Mouse (Mus musculus) CD4-positive helper T cell, adult 2 months (primary cell): Measurements from ENCODE around the gene Zscan10.
"Not testable (repeated sequence)": the region's sequence is repeated elsewhere in the genome, so short reads cannot be mapped to it uniquely, and the experiment has no call there.

ENCODE experiments used
- DNase-seq: peaks from one replicate; pipeline ENCODE4 v3.0.0-alpha.2; 2012; ENCODE audit warnings: low read depth, missing footprints, low spot score

The Zscan10 gene

GRCm38 (mm10) chr17:23587253-23587652, 13.4 kb upstream of the Zscan10 start:
- no peak for DNase-seq

GRCm38 (mm10) chr17:23592208-23592925, 8.3 kb upstream of the Zscan10 start:
- DNase-seq = peak; percentile 87

GRCm38 (mm10) chr17:23592926-23593300, 7.7 kb upstream of the Zscan10 start:
- DNase-seq = no peak

GRCm38 (mm10) chr17:23595139-23595538, 5.5 kb upstream of the Zscan10 start:
- not testable (repeated sequence) for DNase-seq

GRCm38 (mm10) chr17:23598582-23599552, 1.8 kb upstream of the Zscan10 start, which contains the start of gene Zfp13:
Gene Zfp13 (minus strand): TSS chr17:23599487.
- DNase-seq = peak; percentile 96

DNA sequence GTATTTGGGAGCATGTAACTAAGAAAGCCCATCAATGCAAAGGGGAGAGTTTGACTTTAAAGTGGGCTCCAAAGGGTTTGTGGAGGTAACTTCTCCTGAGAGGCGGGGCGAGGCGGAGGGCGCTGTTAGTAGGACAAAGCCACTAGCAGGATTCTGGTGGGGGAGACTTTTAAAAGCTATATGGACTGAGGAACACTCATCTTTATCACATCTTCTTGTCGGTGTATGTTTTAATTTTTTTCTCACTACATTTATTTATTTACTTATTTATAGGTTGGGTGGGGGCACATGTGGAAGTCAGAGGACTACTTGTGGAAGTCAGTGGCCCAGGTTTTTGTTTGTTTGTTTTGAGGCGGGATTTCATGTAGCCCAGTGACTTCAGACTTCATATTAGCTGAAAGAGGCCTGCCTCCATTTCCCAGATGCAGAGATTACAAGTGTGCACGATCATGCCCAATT, 1.0 kb upstream of the Zscan10 start:
- no peak for DNase-seq

GRCm38 (mm10) chr17:23601836-23602585, 1.4 kb downstream of the Zscan10 start:
- no peak for DNase-seq

- no peak for DNase-seq
Observed at GRCm38 (mm10) chr17:23603077-23603476, 2.4 kb downstream of the Zscan10 start.

- peak; percentile 63 for DNase-seq
Observed at GRCm38 (mm10) chr17:23603542-23603941, 2.9 kb downstream of the Zscan10 start.

- no peak for DNase-seq
Observed at GRCm38 (mm10) chr17:23604394-23604793, 3.7 kb downstream of the Zscan10 start.

DNA sequence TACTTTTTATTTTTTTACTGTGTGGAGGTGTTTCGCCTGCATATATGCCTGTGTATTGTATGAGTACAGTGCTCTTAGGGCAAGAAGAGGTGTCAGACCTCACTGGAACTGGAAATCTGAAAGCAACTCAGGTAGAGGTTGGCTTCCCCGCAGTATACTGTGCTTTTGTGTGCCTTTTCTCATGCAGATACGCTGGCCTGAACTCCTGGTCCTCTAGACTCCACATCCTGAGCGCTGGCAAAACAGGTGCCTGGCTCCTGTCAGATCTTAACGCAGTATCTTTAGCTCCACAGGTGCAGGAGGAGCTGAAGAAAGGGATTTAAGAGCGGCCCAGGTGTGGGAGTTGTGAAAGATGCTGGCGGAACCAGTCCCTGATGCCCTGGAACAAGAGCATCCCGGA, 4.6 kb downstream of the Zscan10 start:
- no peak for DNase-seq

GRCm38 (mm10) chr17:23609612-23610011, 9.0 kb downstream of the Zscan10 start:
- DNase-seq = no peak

GRCm38 (mm10) chr17:23610361-23610800, 9.7 kb downstream of the Zscan10 start:
- peak; percentile 88 for DNase-seq

DNA sequence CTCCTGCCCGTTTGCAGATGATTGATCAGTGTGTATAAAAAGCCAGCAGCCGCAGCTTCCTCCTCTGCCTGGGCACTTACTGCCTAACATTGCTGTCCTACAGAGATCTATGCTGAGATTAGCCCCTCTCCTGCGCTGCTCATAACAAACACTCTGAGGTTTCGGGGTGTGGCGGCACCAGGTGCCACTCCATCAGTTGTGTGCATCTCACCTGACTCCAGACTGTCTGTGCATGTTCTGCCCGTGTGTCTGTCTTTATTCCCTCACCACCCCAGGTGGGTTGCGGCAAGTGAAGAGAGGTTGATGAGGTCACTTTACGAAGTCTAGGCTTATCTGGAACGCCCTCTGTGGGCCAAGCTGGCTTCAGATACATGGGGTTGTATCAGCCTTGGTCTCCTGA, 16.4 kb downstream of the Zscan10 start:
- peak; percentile 79 for DNase-seq

DNA sequence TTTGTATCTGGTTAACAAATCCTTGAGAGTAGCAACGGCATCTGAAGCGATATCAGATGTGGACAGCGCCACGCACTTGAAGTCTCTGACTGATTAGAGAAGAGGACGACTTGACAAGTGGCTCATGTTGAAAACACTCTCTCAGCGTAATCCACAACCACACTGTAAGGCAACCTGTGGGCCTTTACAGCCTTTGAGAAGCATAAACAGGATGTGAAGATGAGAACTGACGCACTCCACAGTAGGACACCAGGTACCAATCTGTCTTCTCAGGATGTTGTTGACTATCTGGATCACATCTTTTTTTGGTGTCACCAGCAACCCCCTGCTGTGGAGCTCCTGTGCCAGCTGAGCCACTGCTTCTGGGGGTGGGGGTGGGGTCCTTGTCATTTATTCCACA, 19.7 kb downstream of the Zscan10 start:
- peak; percentile 90 for DNase-seq

DNA sequence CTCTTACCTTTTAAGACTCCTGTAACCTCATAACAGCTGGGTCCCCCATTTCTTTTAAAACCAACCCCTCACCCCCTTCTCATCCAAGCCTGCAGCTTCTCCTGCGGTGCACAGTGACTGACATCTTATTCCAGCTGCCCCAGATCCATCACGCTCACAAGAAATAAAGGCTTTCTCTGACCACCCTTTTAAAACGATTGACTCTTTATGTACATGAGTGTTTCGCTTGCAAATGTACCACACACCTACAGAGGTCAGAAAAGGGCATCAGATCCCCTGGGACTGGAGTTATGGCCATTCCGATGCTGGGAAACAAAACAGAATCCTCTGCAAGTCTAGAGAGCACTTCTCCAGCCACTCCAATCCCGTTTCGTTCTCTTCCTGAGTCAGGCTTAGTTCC, 27.2 kb downstream of the Zscan10 start:
- no peak for DNase-seq

DNA sequence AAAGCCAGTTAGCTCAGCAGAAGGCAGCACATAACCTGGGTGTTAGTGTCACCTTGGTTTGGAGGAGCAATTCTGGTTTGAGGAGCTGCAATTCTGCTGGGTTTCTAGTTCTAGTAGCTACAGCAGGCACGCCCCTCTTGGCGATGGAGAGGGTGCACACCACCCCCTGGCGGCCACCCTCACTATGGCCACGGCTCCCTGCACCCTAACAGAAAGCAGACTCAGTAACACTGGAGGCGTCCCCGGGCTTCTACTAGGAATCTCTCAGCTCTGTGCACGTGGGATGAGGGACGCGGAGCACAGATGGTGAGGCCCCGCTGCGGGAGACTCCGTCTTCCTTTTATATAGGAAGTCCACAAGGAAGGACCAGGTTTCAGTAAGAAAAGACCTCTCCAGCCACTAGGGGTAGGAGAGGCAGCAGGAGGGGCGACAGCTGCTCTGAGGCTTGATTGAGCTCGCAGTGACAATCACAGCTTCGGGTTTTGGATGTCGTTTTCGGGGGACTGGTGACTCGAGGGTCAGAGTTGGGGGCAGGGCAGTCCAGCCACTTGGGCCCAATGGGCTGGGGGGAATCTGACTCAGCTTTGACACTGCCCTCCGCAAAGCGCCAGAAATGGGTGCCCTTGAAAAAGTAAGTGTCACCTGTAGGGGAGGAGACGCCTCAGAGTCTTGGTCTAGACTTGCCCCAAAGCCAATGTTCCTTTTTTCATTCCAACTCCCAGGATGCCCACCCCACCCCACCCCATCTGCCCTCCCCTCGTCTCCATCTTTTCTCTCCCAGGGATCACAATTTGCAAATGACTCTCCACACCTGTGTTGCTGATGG, 29.8 kb downstream of the Zscan10 start:
- peak; percentile 84 for DNase-seq

DNA sequence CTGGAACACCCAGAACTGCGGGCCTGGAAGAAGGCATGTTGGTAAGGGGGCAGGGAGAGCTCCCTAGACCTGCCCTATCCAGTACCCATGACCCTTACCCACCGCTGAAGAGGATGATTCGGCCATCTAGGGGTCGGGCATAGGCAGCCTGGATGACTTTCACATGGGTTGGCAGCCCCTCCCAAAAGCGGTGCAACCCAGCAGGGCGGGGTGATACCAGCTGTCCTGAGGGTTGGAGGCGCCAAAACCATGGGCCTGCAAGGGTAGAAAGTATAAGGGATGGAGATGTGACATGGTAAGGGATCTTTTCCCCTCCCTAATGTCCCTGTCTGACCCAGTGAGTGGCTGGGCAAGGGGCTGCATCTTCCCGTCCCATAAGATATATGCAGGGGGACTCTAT, 30.6 kb downstream of the Zscan10 start:
- DNase-seq = no peak

DNA sequence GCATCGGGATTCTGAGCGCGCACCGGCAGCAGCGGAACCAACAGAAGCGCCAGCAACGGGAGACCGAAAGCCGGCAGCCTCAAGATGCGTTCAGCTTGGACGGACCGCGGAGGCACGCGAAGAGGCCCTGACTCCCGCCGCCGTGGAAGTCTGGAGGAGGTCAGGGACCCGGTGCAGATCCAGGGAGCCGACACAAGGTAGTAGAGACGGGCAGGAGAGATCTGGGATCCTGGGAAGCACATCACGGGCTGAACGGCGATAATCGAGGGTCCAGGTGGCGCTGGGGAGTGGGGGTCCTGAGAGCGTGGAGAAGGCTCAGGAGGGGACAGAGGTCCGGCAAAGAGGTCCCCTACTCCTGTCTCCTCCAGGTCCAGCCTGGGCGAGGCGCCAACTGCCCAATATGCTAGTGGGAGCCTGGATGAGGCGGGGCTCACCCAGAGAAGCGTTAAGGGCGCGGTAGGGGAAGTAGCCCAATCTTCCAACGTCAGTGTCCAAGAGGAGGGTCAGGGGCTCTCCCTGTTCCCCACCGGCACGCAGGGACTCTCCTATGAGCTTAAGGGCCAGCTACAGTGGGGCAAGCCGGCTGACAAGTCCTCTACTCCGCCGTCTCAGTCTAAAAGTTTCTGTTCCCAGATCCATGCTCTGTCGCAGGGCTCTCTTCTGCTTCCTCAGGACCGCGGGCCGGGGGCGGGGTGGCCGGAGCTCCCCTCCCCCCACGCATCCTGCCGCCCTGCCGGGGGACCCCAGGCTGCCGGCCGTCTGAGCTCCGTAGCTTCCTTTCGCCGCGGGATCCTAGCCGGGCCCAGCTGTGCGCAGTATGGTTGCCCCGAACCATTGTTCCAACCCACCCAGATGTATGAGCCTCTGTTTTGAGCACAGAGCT, 44.2 kb downstream of the Zscan10 start, which contains the start of gene Mmp25:
Gene Mmp25 (minus strand): TSS at position 665 of the 883 bp plus-strand sequence.
- no peak for DNase-seq

DNA sequence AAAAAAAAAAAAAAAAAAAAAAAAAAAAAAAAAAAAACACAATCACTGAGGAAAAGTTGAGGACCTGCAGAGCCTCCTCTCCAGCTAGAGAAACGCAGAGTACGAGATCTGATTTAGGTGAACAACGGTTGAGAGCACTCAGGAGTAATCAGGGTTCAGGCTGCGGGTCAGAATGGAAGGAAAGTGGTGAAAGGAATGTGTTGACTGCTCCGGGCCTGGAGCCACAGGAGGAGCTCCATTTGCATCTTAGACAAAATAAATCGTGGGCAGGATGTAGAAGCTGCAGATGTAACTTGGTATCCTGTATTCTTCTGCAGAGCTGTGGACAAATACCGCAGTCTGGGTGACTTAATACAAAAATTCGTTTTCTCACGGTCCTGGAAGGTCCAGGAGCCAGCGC, 45.2 kb downstream of the Zscan10 start:
- DNase-seq = no peak
